Mouse (Mus musculus): Measurements from ENCODE around the gene Dglucy.

DNA sequence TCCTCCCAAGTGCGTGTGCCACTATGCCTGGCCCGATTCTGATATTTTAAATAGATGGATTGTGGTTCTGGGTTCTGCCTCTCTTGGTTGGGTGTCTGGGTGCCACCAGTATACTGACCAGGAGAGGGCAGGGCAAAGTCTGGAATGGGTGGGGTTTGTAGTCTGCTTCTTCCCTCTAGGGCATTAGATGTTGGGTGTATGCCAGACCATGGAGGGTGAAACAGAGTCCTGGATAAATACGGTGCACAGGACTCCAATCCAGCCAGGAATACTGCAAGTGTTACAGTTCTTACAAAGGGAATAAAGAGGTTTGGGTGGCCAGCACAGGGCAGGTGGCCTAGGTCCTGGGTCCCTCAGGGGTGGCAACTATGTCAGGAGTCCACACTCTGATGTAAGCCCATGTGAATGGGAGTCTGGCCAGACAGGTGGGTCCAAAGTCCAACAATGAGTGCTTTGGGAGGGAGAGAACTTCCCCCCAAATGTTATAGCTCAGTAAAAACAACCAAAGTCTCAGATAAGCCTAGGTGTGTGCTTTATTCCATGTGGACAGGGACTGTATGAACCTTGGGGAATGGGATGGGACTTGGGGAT lies 84.1 kb downstream of the Dglucy start:
- TF ChIP-seq CTCF (IDR thresholded peaks at IDR 0.05; ENCODE audit: low read depth): no peak
- TF ChIP-seq EP300 (IDR thresholded peaks at IDR 0.05; ENCODE audit: low read depth): no peak
